Mouse (Mus musculus): ENCODE measurements around the gene Gm5485. TPM values are rescaled to one million over a fixed set of nuclear protein-coding genes. Genes with fewer than 3 reads are reported as not detected.

Gm5485 gene
- total and polyA plus RNA-seq, 3 experiments = not detected

DNA sequence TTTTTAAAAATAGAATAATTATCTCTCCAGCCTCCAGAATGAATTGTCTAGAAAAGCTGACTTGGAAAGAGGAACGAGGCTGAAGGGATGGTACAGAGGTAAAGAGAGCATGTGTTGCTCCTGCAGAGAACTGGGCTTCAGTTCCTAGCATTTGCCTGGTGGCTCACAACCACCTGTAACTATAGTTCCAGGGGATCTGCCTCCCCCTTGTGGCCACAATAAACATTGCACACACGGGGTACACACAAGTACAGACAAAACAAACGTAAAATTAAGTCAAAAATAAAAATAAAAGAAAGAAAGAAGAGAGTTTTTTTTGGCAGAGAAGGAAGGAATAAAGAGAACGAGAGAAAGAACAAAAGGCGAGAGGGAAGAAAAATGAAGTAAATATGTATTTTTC, 45.4 kb downstream of the Gm5485 start:
- Histone ChIP-seq H3K27ac (ENCODE audit: insufficient read depth, low read depth) (no peak overlapping the region), H3K4me1 (ENCODE audit: control insufficient read depth in 1 of 2, insufficient read depth in 2 of 2) (no peaks in the 10 kb centered on the region), H3K27me3 (replicated peaks) (no peaks in the 10 kb centered on the region), H3K36me3 (replicated peaks in 1 of 2; ENCODE audit: control insufficient read depth in 1 of 2, insufficient read depth in 1 of 2, low read length in 1 of 2) (no peaks in the 10 kb centered on the region), H3K4me3 (replicated peaks in 1 of 3; ENCODE audit: low read depth in 2 of 3, low read length in 2 of 3, poor library complexity in 1 of 3) (no peak overlapping the region), H3K4me2 (ENCODE audit: insufficient read depth, low read depth, poor library complexity, severe bottlenecking) (no peak overlapping the region), H3K79me2 (replicated peaks; ENCODE audit: control insufficient read depth, extremely low read depth, insufficient read depth, poor library complexity, severe bottlenecking) (no peaks in the 10 kb centered on the region), H3K9me3 (replicated peaks; ENCODE audit: low read length) (peaks cover 64% of the 10 kb centered on the region), H3K9ac (ENCODE audit: insufficient read depth, low read depth) (no peak overlapping the region)
- peak; percentile 0 for DNase-seq (ENCODE audit: extremely low read depth)
- dilution Hi-C loops (cut with MboI; ENCODE audit: extremely low pct_ligation_motif_present, extremely low pct_unique_long_range_greater_than_20kb, low sequenced_read_pairs) (no loop called here), in situ Hi-C loops (cut with MboI; ENCODE audit: low pct_ligation_motif_present, low pct_unique_long_range_greater_than_20kb, low sequenced_read_pairs) (no loop called here)
- TF ChIP-seq SMC3 (IDR thresholded peaks at IDR 0.05; ENCODE audit: low read depth, low read length) = peak; percentile 26; the same call in 1 of the 2 replicates
- TF ChIP-seq EP300 (IDR thresholded peaks at IDR 0.05; ENCODE audit: low read length) = no peak
- peak; percentile 10 for TF ChIP-seq RAD21 (IDR thresholded peaks at IDR 0.05; ENCODE audit: low read depth, low read length)
- peak in 1 of 2 experiments; percentile 44; a peak in 2 of 4 replicates for TF ChIP-seq CTCF (conservative IDR thresholded peaks at IDR 0.05 in 1 of 2, IDR thresholded peaks at IDR 0.05 in 1 of 2; ENCODE audit: low read depth in 2 of 2, low read length in 2 of 2)

DNA sequence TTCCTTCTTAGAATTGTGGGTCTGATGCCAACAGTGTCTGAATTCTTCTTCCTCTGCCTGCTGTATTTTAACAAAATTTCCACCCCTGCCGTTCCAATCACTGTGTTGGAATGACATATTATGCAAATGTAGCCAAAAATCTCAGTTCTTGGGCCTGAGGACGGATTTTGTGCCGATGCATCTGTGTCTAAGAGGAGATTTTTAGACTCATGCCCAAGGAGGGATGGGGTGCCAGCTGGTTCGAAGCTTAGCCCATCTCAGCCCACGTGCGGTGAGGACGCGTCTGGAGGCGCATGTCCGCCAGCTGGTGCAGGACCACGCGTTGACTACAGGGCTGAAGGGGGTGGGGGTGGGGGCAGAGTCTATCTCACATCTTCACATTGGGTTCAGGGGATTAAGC, 51.3 kb downstream of the Gm5485 start:
- H3K4me3 ChIP-seq (replicated peaks in 1 of 3; ENCODE audit: low read depth in 2 of 3, low read length in 2 of 3, poor library complexity in 1 of 3) = no peak overlapping the region
- in situ Hi-C loops (cut with MboI; ENCODE audit: low pct_ligation_motif_present, low pct_unique_long_range_greater_than_20kb, low sequenced_read_pairs) = no loop called here

DNA sequence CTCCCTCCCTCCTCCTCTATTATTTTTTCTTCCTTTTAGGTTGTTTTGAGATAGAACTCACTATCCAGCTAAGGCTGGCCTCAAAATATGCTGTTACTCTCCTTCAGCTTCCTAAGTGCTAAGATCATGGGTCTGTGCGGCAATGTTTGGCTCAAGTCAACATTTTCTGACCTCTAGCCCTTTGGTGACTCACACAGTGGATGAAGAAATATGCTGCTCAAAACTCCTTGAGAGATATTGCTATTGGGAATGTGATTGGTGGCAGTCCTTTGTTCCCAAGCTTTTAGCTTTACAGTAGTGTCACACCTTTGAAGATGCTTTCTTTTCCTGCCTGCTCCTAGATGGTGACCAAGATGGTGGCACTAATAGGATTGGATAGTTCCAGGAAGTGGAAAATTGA, 55.8 kb downstream of the Gm5485 start:
- dilution Hi-C loops (cut with MboI; ENCODE audit: extremely low pct_ligation_motif_present, extremely low pct_unique_long_range_greater_than_20kb, low sequenced_read_pairs) = no loop called here

More for the DNA sequence above, 51.3 kb downstream of the Gm5485 start:
- no peak overlapping the region for H3K4me2 ChIP-seq (ENCODE audit: insufficient read depth, low read depth, poor library complexity, severe bottlenecking)
- no peaks in the 10 kb centered on the region for H3K27me3 ChIP-seq (replicated peaks)
- no peak for TF ChIP-seq JUND (conservative IDR thresholded peaks at IDR 0.05; ENCODE audit: low read depth, low read length)
- no peak for TF ChIP-seq RCOR1 (conservative IDR thresholded peaks at IDR 0.05; ENCODE audit: low read depth, low read length)
- TF ChIP-seq USF2 (conservative IDR thresholded peaks at IDR 0.05; ENCODE audit: low read depth, low read length) = no peak
- TF ChIP-seq KAT2A (IDR thresholded peaks at IDR 0.05; ENCODE audit: insufficient replicate concordance, low read length) = no peak
- TF ChIP-seq CTCF (conservative IDR thresholded peaks at IDR 0.05 in 1 of 2, IDR thresholded peaks at IDR 0.05 in 1 of 2; ENCODE audit: low read depth in 2 of 2, low read length in 2 of 2) = no peak
- TF ChIP-seq PAX5 (IDR thresholded peaks at IDR 0.05; ENCODE audit: low read length) = no peak
- no peak for TF ChIP-seq HCFC1 (IDR thresholded peaks at IDR 0.05; ENCODE audit: low read depth, low read length)
- TF ChIP-seq SMC3 (IDR thresholded peaks at IDR 0.05; ENCODE audit: low read depth, low read length) = no peak
- no peak for TF ChIP-seq MAZ (IDR thresholded peaks at IDR 0.05; ENCODE audit: low read depth, low read length)
- no peak for TF ChIP-seq TCF12 (IDR thresholded peaks at IDR 0.05; ENCODE audit: low read depth, low read length)
- no peak for TF ChIP-seq BHLHE40 (IDR thresholded peaks at IDR 0.05; ENCODE audit: low read depth, low read length)
- no peak for TF ChIP-seq MXI1 (IDR thresholded peaks at IDR 0.05; ENCODE audit: low read depth, low read length)
- TF ChIP-seq CHD1 (IDR thresholded peaks at IDR 0.05; ENCODE audit: low read depth, low read length) = no peak
- TF ChIP-seq MEF2A (IDR thresholded peaks at IDR 0.05; ENCODE audit: borderline replicate concordance, low read depth, low read length) = no peak
- TF ChIP-seq MYC (IDR thresholded peaks at IDR 0.05; ENCODE audit: low read depth, low read length) = no peak
- TF ChIP-seq ZKSCAN1 (IDR thresholded peaks at IDR 0.05; ENCODE audit: borderline replicate concordance, low read depth, low read length) = no peak
- no peak for TF ChIP-seq ZNF384 (IDR thresholded peaks at IDR 0.05; ENCODE audit: low read depth, low read length)
- no peak for TF ChIP-seq MAX (IDR thresholded peaks at IDR 0.05; ENCODE audit: low read length)
- TF ChIP-seq POLR2A (IDR thresholded peaks at IDR 0.05; ENCODE audit: low read depth, low read length) = no peak
- no peaks in the 10 kb centered on the region for H3K4me1 ChIP-seq (ENCODE audit: control insufficient read depth in 1 of 2, insufficient read depth in 2 of 2)
- no peak for DNase-seq (ENCODE audit: extremely low read depth)
- H3K36me3 ChIP-seq (replicated peaks in 1 of 2; ENCODE audit: control insufficient read depth in 1 of 2, insufficient read depth in 1 of 2, low read length in 1 of 2) = no peaks in the 10 kb centered on the region
- H3K9ac ChIP-seq (ENCODE audit: insufficient read depth, low read depth) = no peak overlapping the region
- H3K9me3 ChIP-seq (replicated peaks; ENCODE audit: low read length) = peaks cover 74% of the 10 kb centered on the region
- dilution Hi-C loops (cut with MboI; ENCODE audit: extremely low pct_ligation_motif_present, extremely low pct_unique_long_range_greater_than_20kb, low sequenced_read_pairs) = no loop called here
- H3K27ac ChIP-seq (ENCODE audit: insufficient read depth, low read depth) = no peak overlapping the region
- H3K79me2 ChIP-seq (replicated peaks; ENCODE audit: control insufficient read depth, extremely low read depth, insufficient read depth, poor library complexity, severe bottlenecking) = no peaks in the 10 kb centered on the region

More for the DNA sequence above, 55.8 kb downstream of the Gm5485 start:
- TF ChIP-seq IRF4 (IDR thresholded peaks at IDR 0.05; ENCODE audit: low read depth, low read length) = no peak
- TF ChIP-seq ZC3H11A (IDR thresholded peaks at IDR 0.05; ENCODE audit: low read depth, low read length) = no peak
- no peak for TF ChIP-seq BHLHE40 (IDR thresholded peaks at IDR 0.05; ENCODE audit: low read depth, low read length)
- TF ChIP-seq ZKSCAN1 (IDR thresholded peaks at IDR 0.05; ENCODE audit: borderline replicate concordance, low read depth, low read length) = no peak
- TF ChIP-seq CHD2 (IDR thresholded peaks at IDR 0.05; ENCODE audit: low read length) = no peak
- TF ChIP-seq ZMIZ1 (IDR thresholded peaks at IDR 0.05; ENCODE audit: low read depth, low read length) = no peak
- no peak for TF ChIP-seq SMC3 (IDR thresholded peaks at IDR 0.05; ENCODE audit: low read depth, low read length)
- TF ChIP-seq EP300 (IDR thresholded peaks at IDR 0.05; ENCODE audit: low read length) = no peak
- TF ChIP-seq ELF1 (IDR thresholded peaks at IDR 0.05; ENCODE audit: low read depth, low read length) = no peak
- TF ChIP-seq NELFE (IDR thresholded peaks at IDR 0.05; ENCODE audit: low read depth, low read length) = no peak
- no peak for TF ChIP-seq MXI1 (IDR thresholded peaks at IDR 0.05; ENCODE audit: low read depth, low read length)
- no peaks in the 10 kb centered on the region for H3K4me1 ChIP-seq (ENCODE audit: control insufficient read depth in 1 of 2, insufficient read depth in 2 of 2)
- H3K9me3 ChIP-seq (replicated peaks; ENCODE audit: low read length) = peaks cover 70% of the 10 kb centered on the region
- H3K27ac ChIP-seq (ENCODE audit: insufficient read depth, low read depth) = no peak overlapping the region
- H3K36me3 ChIP-seq (replicated peaks in 1 of 2; ENCODE audit: control insufficient read depth in 1 of 2, insufficient read depth in 1 of 2, low read length in 1 of 2) = no peaks in the 10 kb centered on the region
- H3K79me2 ChIP-seq (replicated peaks; ENCODE audit: control insufficient read depth, extremely low read depth, insufficient read depth, poor library complexity, severe bottlenecking) = no peaks in the 10 kb centered on the region
- H3K27me3 ChIP-seq (replicated peaks) = no peaks in the 10 kb centered on the region
- no peak overlapping the region for H3K4me2 ChIP-seq (ENCODE audit: insufficient read depth, low read depth, poor library complexity, severe bottlenecking)
- in situ Hi-C loops (cut with MboI; ENCODE audit: low pct_ligation_motif_present, low pct_unique_long_range_greater_than_20kb, low sequenced_read_pairs) = no loop called here
- H3K9ac ChIP-seq (ENCODE audit: insufficient read depth, low read depth) = no peak overlapping the region
- H3K4me3 ChIP-seq (replicated peaks in 1 of 3; ENCODE audit: low read depth in 2 of 3, low read length in 2 of 3, poor library complexity in 1 of 3) = no peak overlapping the region
- no peak for DNase-seq (ENCODE audit: extremely low read depth)
